Mouse (Mus musculus) liver, embryonic 13.5 days (tissue): ENCODE results near the gene Sptb. TPM values are rescaled to one million over a fixed set of nuclear protein-coding genes. Genes with fewer than 3 reads are reported as not detected.

ENCODE experiments used
- ATAC-seq: fragments of 200-750 bp; cut with Nextera tagmentation; 2 replicates; pipeline ENCODE4 v1.8.0; 2017; ENCODE audit warnings: low read depth, mild to moderate bottlenecking, moderate number of reproducible peaks, moderate library complexity
- DNase-seq: peaks from one replicate; pipeline ENCODE4 v3.0.0; 2022
- H3K27ac ChIP-seq: fragments of 300-500 bp; sonication (generic); 2 replicates; pipeline ENCODE4 v1.5.1; 2015; ENCODE audit warnings: moderate library complexity, mild to moderate bottlenecking, inconsistent platforms
- H3K27me3 ChIP-seq: fragments of 300-500 bp; sonication (generic); 2 replicates; pipeline ENCODE4 v1.6.1; 2015; ENCODE audit warnings: mild to moderate bottlenecking, inconsistent platforms
- H3K36me3 ChIP-seq: fragments of 300-500 bp; sonication (generic); 2 replicates; pipeline ENCODE4 v1.6.1; 2015; ENCODE audit warnings: mild to moderate bottlenecking, inconsistent platforms
- H3K4me1 ChIP-seq: fragments of 300-500 bp; sonication (generic); replicated peaks from 2 replicates; pipeline ENCODE4 v1.6.1; 2015; ENCODE audit warnings: inconsistent platforms
- H3K4me2 ChIP-seq: fragments of 300-500 bp; sonication (generic); 2 replicates; pipeline ENCODE4 v1.6.1; 2015; ENCODE audit warnings: inconsistent platforms, mild to moderate bottlenecking, moderate library complexity
- H3K4me3 ChIP-seq: fragments of 300-500 bp; sonication (generic); replicated peaks from 2 replicates; pipeline ENCODE4 v1.5.1; 2015; ENCODE audit warnings: mild to moderate bottlenecking, inconsistent platforms
- H3K9ac ChIP-seq: fragments of 300-500 bp; sonication (generic); 2 replicates; pipeline ENCODE4 v1.6.1; 2015; ENCODE audit warnings: mild to moderate bottlenecking, inconsistent platforms
- H3K9me3 ChIP-seq: fragments of 300-500 bp; sonication (generic); replicated peaks from 2 replicates; pipeline ENCODE4 v1.6.1; 2016; ENCODE audit warnings: inconsistent platforms
- WGBS: fragments of 180-500 bp; shearing (Covaris S2); methylation state at CpG from one replicate; pipeline ENCODE4 v1.1.7; 2015; ENCODE audit not compliant: insufficient replicate concordance; 5-methylcytosine and 5-hydroxymethylcytosine counted together
- polyA plus RNA-seq: library from polyadenylated mRNA; unstranded; fragments of >200 nt; fragmentation: Nextera tagmentation; extraction: Ambion mirVana; gene quantifications from 2 replicates; pipeline ENCODE4 v1.2.1, GENCODE M21; 2015

Sptb gene
- polyA plus RNA-seq, 1 experiment from 2014 or later: 39.7 TPM

- ATAC-seq: no peak
- H3K4me3 ChIP-seq: peak overlapping the region; percentile 18; the same call in 1 of the 2 replicates
- H3K27me3 ChIP-seq: no peaks in the 10 kb centered on the region
- H3K4me2 ChIP-seq: peak overlapping the region; percentile 72
- H3K9me3 ChIP-seq: no peaks in the 10 kb centered on the region
- DNase-seq: no peak
- WGBS: 60% methylated on average over 8 of the region's 8 CpGs
- peak overlapping the region; percentile 77 for H3K9ac ChIP-seq
- peaks cover 96% of the 10 kb centered on the region for H3K4me1 ChIP-seq
- peak overlapping the region; percentile 98 for H3K27ac ChIP-seq
- peaks cover 42% of the 10 kb centered on the region for H3K36me3 ChIP-seq
Observed at GRCm38 (mm10) chr12:76672008-76672407, 38.3 kb downstream of the Sptb start.

- Histone ChIP-seq H3K4me1 (peaks cover 96% of the 10 kb centered on the region), H3K9me3 (no peaks in the 10 kb centered on the region), H3K4me2 (peak overlapping the region; percentile 72), H3K36me3 (peaks cover 41% of the 10 kb centered on the region), H3K27me3 (no peaks in the 10 kb centered on the region), H3K9ac (peak overlapping the region; percentile 77), H3K4me3 (peak overlapping the region; percentile 43), H3K27ac (peak overlapping the region; percentile 98)
- ATAC-seq (peak; percentile 80), DNase-seq (peak; percentile 88)
- WGBS: 23% methylated on average over 13 of the region's 13 CpGs
Observed at GRCm38 (mm10) chr12:76670533-76671086, 39.7 kb downstream of the Sptb start.

- peak overlapping the region; percentile 43 for H3K4me3 ChIP-seq
- H3K9me3 ChIP-seq: no peaks in the 10 kb centered on the region
- H3K27ac ChIP-seq: peak overlapping the region; percentile 98
- peaks cover 95% of the 10 kb centered on the region for H3K4me1 ChIP-seq
- no peak for DNase-seq
- peak overlapping the region; percentile 72 for H3K4me2 ChIP-seq
- ATAC-seq: no peak
- peaks cover 40% of the 10 kb centered on the region for H3K36me3 ChIP-seq
- WGBS: 20% methylated on average over 5 of the region's 5 CpGs
- no peaks in the 10 kb centered on the region for H3K27me3 ChIP-seq
- H3K9ac ChIP-seq: peak overlapping the region; percentile 77
Observed at GRCm38 (mm10) chr12:76669956-76670530, 40.3 kb downstream of the Sptb start.

- Histone ChIP-seq H3K4me1 (peaks cover 95% of the 10 kb centered on the region), H3K4me3 (peak overlapping the region; percentile 43), H3K27ac (peak overlapping the region; percentile 98), H3K36me3 (peaks cover 41% of the 10 kb centered on the region), H3K9ac (peak overlapping the region; percentile 77), H3K27me3 (no peaks in the 10 kb centered on the region), H3K9me3 (no peaks in the 10 kb centered on the region), H3K4me2 (peak overlapping the region; percentile 72)
- WGBS: 85% methylated on average over 7 of the region's 7 CpGs
- DNase-seq: no peak
- ATAC-seq: no peak
Observed at GRCm38 (mm10) chr12:76668654-76669419, 41.5 kb downstream of the Sptb start.

GRCm38 (mm10) chr12:76651788-76652345, 58.5 kb downstream of the Sptb start:
- 87% methylated on average over 6 of the region's 6 CpGs for WGBS
- Histone ChIP-seq H3K9ac (peak overlapping the region; percentile 28; the same call in 1 of the 2 replicates), H3K9me3 (0 out of 2 replicates have a peak, but pooled peaks cover 4% of the 10 kb centered on the region), H3K4me1 (peaks cover 41% of the 10 kb centered on the region), H3K27me3 (no peaks in the 10 kb centered on the region), H3K4me3 (no peak overlapping the region), H3K4me2 (0 out of 2 replicates have a peak overlapping the region, but pooled peaks have one; percentile 43), H3K27ac (peak overlapping the region; percentile 19), H3K36me3 (peaks cover 70% of the 10 kb centered on the region)
- ATAC-seq: no peak
- DNase-seq: no peak

- Histone ChIP-seq H3K9me3 (no peaks in the 10 kb centered on the region), H3K36me3 (peaks cover 77% of the 10 kb centered on the region), H3K4me3 (no peak overlapping the region), H3K27ac (peak overlapping the region; percentile 19), H3K9ac (peak overlapping the region; percentile 2), H3K27me3 (no peaks in the 10 kb centered on the region), H3K4me2 (peak overlapping the region; percentile 43), H3K4me1 (peaks cover 56% of the 10 kb centered on the region)
- ATAC-seq (peak; percentile 77), DNase-seq (peak; percentile 56)
- 61% methylated on average over 16 of the region's 16 CpGs for WGBS
Observed at GRCm38 (mm10) chr12:76649708-76650687, 60.3 kb downstream of the Sptb start.

GRCm38 (mm10) chr12:76645222-76646110, 64.9 kb downstream of the Sptb start:
- DNase-seq (no peak), ATAC-seq (0 out of 2 replicates have a peak, but pooled peaks have one; percentile 28)
- Histone ChIP-seq H3K4me3 (no peak overlapping the region), H3K4me2 (no peak overlapping the region), H3K9ac (0 out of 2 replicates have a peak overlapping the region, but pooled peaks have one; percentile 5), H3K27me3 (no peaks in the 10 kb centered on the region), H3K27ac (0 out of 2 replicates have a peak overlapping the region, but pooled peaks have one; percentile 6), H3K36me3 (peaks cover 98% of the 10 kb centered on the region), H3K4me1 (peaks cover 57% of the 10 kb centered on the region), H3K9me3 (no peaks in the 10 kb centered on the region)
- 71% methylated on average over 23 of the region's 23 CpGs for WGBS

GRCm38 (mm10) chr12:76643679-76644078, 66.7 kb downstream of the Sptb start:
- DNase-seq (no peak), ATAC-seq (no peak; the same call in 1 of the 2 replicates)
- Histone ChIP-seq H3K4me3 (no peak overlapping the region), H3K9ac (no peak overlapping the region), H3K4me2 (no peak overlapping the region), H3K27me3 (no peaks in the 10 kb centered on the region), H3K36me3 (peaks cover 92% of the 10 kb centered on the region), H3K27ac (no peak overlapping the region), H3K9me3 (no peaks in the 10 kb centered on the region), H3K4me1 (peaks cover 47% of the 10 kb centered on the region)
- 75% methylated on average over 8 of the region's 8 CpGs for WGBS

GRCm38 (mm10) chr12:76642616-76643015, 67.7 kb downstream of the Sptb start:
- ATAC-seq (no peak), DNase-seq (no peak)
- peaks cover 91% of the 10 kb centered on the region for H3K36me3 ChIP-seq
- peaks cover 47% of the 10 kb centered on the region for H3K4me1 ChIP-seq
- no peak overlapping the region for H3K27ac ChIP-seq
- H3K4me2 ChIP-seq: no peak overlapping the region
- H3K27me3 ChIP-seq: no peaks in the 10 kb centered on the region
- WGBS: 77% methylated on average over 4 of the region's 4 CpGs
- H3K9me3 ChIP-seq: no peaks in the 10 kb centered on the region
- no peak overlapping the region for H3K4me3 ChIP-seq
- H3K9ac ChIP-seq: no peak overlapping the region

- no peak for DNase-seq
- 69% methylated on average over 8 of the region's 8 CpGs for WGBS
- no peak for ATAC-seq
- Histone ChIP-seq H3K4me1 (peaks cover 31% of the 10 kb centered on the region), H3K4me2 (no peak overlapping the region), H3K9me3 (no peaks in the 10 kb centered on the region), H3K9ac (no peak overlapping the region), H3K27ac (no peak overlapping the region), H3K4me3 (no peak overlapping the region), H3K36me3 (peaks cover 81% of the 10 kb centered on the region), H3K27me3 (no peaks in the 10 kb centered on the region)
Observed at GRCm38 (mm10) chr12:76640620-76641019, 69.7 kb downstream of the Sptb start.
